Mouse (Mus musculus): ENCODE data around the gene Gm5861. TPM values are rescaled to one million over a fixed set of nuclear protein-coding genes. Genes with fewer than 3 reads are reported as not detected.
"Not testable (repeated sequence)": the region's sequence is repeated elsewhere in the genome, so short reads cannot be mapped to it uniquely, and the experiment has no call there.

Gm5861 gene
- total RNA-seq (2014; rRNA removed; ENCODE audit: low replicate concordance) = not detected in 2 replicates
- polyA plus RNA-seq (2015; fragmentation: Nextera tagmentation; extraction: Ambion mirVana) = not detected in 2 replicates

DNA sequence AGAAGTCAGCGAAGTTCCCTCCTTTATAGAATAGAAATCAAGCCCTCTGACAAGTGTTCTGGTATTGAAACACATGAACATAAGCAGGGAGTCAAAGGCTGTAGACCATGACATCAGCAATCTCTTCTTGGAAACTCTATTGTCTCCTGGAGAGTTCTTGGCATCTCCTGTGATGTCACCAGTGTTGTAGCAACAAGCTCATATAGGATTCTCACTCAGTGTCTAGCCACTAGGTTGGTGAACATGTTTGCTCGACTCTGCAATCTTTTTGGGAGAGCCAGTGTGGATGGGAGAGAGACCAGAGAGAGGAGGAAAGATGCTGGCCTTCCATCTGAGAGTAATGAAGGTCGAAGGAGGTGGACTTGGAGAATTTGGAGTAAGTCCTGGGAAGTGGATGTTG is at the start of gene Gm5861:
TSS of gene Gm5861 (plus strand) at position 301 of the 400 bp plus-strand sequence.
- H3K4me1 ChIP-seq (ENCODE audit: control insufficient read depth, insufficient read depth); H3K9me3 ChIP-seq (replicated peaks; ENCODE audit: control insufficient read depth, low read length); H3K4me3 ChIP-seq (ENCODE audit: low read depth, low read length); H3K9ac ChIP-seq (replicated peaks; ENCODE audit: low read depth, low read length); H3K27ac ChIP-seq (ENCODE audit: low read depth); H3K36me3 ChIP-seq (replicated peaks; ENCODE audit: control insufficient read depth, insufficient read depth, low read length); H3K27me3 ChIP-seq (ENCODE audit: control insufficient read depth, insufficient read depth, low read length); H3K4me2 ChIP-seq (ENCODE audit: low read depth, low read length); DNase-seq (ENCODE audit: low spot score); ATAC-seq (ENCODE audit: insufficient read depth, low read depth): not testable (repeated sequence)
- 58% methylated on average over 2 of the region's 3 CpGs for whole genome bisulfite sequencing

- not testable (repeated sequence) for DNase-seq (ENCODE audit: low spot score); H3K9me3 ChIP-seq (replicated peaks; ENCODE audit: control insufficient read depth, low read length); H3K27ac ChIP-seq (ENCODE audit: low read depth); H3K27me3 ChIP-seq (ENCODE audit: control insufficient read depth, insufficient read depth, low read length); ATAC-seq (ENCODE audit: insufficient read depth, low read depth); H3K9ac ChIP-seq (replicated peaks; ENCODE audit: low read depth, low read length); H3K4me3 ChIP-seq (ENCODE audit: low read depth, low read length); H3K4me1 ChIP-seq (ENCODE audit: control insufficient read depth, insufficient read depth); H3K4me2 ChIP-seq (ENCODE audit: low read depth, low read length); H3K36me3 ChIP-seq (replicated peaks; ENCODE audit: control insufficient read depth, insufficient read depth, low read length)
- 86% methylated on average over 12 of the region's 12 CpGs for WGBS
Observed at GRCm38 (mm10) chr5:11138031-11138430, 44.8 kb upstream of the Gm5861 start.

Other genes starting within 250 kb of the Gm5861 start
- not detected in 2 replicates for gene Gm8871, start 235.3 kb upstream of the Gm5861 start, total RNA-seq (2014; rRNA removed; ENCODE audit: low replicate concordance)
- not detected in 2 replicates for gene Gm8871, start 235.3 kb upstream of the Gm5861 start, polyA plus RNA-seq (2015; fragmentation: Nextera tagmentation; extraction: Ambion mirVana)
- not detected in 2 replicates for gene Gm8857, start 235.3 kb upstream of the Gm5861 start, total RNA-seq (2014; rRNA removed; ENCODE audit: low replicate concordance)
- gene Gm8857, start 235.3 kb upstream of the Gm5861 start, polyA plus RNA-seq (2015; fragmentation: Nextera tagmentation; extraction: Ambion mirVana) = not detected in 2 replicates
- not detected in 2 replicates for gene Gm8879, start 55.4 kb upstream of the Gm5861 start, total RNA-seq (2014; rRNA removed; ENCODE audit: low replicate concordance)
- not detected in 2 replicates for gene Gm8879, start 55.4 kb upstream of the Gm5861 start, polyA plus RNA-seq (2015; fragmentation: Nextera tagmentation; extraction: Ambion mirVana)
- gene Gm8890, start 73.0 kb downstream of the Gm5861 start, total RNA-seq (2014; rRNA removed; ENCODE audit: low replicate concordance) = not detected in 2 replicates
- not detected in 2 replicates for gene Gm8890, start 73.0 kb downstream of the Gm5861 start, polyA plus RNA-seq (2015; fragmentation: Nextera tagmentation; extraction: Ambion mirVana)
- not detected in 2 replicates for gene Speer1, start 158.4 kb downstream of the Gm5861 start, total RNA-seq (2014; rRNA removed; ENCODE audit: low replicate concordance)
- not detected in 2 replicates for gene Speer1, start 158.4 kb downstream of the Gm5861 start, polyA plus RNA-seq (2015; fragmentation: Nextera tagmentation; extraction: Ambion mirVana)
- gene Gm8897, start 233.3 kb downstream of the Gm5861 start, total RNA-seq (2014; rRNA removed; ENCODE audit: low replicate concordance) = not detected in 2 replicates
- not detected in 2 replicates for gene Gm8897, start 233.3 kb downstream of the Gm5861 start, polyA plus RNA-seq (2015; fragmentation: Nextera tagmentation; extraction: Ambion mirVana)